Mouse (Mus musculus): ENCODE measurements around the gene Flywch1. TPM values are rescaled to one million over a fixed set of nuclear protein-coding genes. Genes with fewer than 3 reads are reported as not detected.
A peak's percentile ranks its signal among the peaks of the same experiment; 100 is the strongest.

The Flywch1 gene
- polyA plus RNA-seq, 1 experiment from 2014 or later, result 210 TPM

DNA sequence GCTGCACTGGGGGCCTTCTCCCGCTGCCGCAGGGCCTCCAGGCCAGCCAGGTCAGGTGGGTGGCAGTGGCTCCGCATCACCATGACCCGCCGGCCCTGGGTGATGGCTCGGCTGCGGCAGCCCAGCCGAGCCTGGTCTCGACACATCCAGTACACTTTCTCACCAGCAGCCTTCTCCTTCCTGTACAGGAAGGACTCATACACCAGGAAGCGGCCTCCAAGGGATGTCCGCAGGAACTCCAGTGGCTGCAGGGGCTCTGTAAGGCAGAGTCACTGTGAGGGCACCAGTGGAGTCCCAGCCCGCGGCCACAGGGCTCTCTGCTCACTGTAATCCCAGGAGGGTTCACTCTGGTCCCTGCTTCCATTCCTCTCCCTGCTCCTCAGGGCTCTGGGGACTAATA is 15.7 kb downstream of the Flywch1 start:
- H3K9ac ChIP-seq (replicated peaks; ENCODE audit: low read length), result no peak overlapping the region

DNA sequence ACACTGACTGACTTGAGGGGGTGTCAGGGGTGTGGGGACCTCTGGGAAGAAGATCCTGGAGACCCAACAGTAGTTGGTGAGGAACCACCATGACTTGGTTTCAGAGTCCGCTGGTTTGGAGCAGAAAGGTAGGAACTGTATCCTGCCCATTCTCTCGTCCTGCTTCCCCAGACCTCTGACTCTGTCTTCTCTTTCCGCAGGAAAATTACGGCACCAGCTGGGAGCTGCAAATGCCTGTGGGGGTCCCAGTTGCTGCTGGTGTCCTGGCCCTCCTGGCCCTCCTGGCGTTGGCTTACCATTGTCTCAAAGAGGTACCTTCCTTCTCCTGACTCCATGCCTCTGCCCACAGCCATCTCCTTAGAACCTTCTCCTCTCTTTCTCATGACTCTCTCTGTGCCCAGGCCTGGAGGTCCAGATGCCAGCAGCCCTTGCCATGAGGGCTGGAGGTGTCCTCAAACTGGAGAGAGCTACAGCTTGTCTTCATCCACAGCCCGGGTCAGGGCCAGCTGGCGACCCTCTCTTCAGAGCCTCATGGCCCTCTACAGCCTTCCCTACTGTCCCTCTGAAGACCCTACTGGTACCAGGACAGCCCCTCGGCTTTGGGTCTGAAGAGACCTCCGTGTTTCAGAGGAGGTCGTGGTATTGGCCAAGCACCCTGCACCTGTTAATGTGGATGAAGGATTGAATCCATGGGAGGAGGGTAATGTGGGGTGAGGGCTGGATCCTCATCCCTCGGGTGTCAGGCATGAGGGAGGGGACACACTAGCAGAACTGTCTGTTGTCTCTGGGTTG is 21.8 kb downstream of the Flywch1 start:
- peaks cover 24% of the 10 kb centered on the region for H3K27me3 ChIP-seq (ENCODE audit: control insufficient read depth, insufficient read depth, low read length)
- no peak overlapping the region for H3K4me2 ChIP-seq (ENCODE audit: low read length)
- no peak overlapping the region for H3K9ac ChIP-seq (replicated peaks; ENCODE audit: low read length)
- DNase-seq, result no peak
- peaks cover 14% of the 10 kb centered on the region for H3K4me1 ChIP-seq (ENCODE audit: control insufficient read depth, insufficient read depth, low read length)
- no peak overlapping the region for H3K4me3 ChIP-seq (replicated peaks; ENCODE audit: low read depth, low read length)
- no peak for ATAC-seq (ENCODE audit: low FRiP score, low TSS enrichment)
- no peaks in the 10 kb centered on the region for H3K9me3 ChIP-seq (ENCODE audit: control insufficient read depth, low read length)
- H3K36me3 ChIP-seq (ENCODE audit: control insufficient read depth, insufficient read depth, low read length), result peaks cover 42% of the 10 kb centered on the region
- WGBS, result 81% methylated on average over 11 of the region's 11 CpGs
- H3K27ac ChIP-seq (replicated peaks; ENCODE audit: low read depth, low read length), result no peak overlapping the region

More for the DNA sequence above, 15.7 kb downstream of the Flywch1 start:
- 95% methylated on average over 13 of the region's 13 CpGs for WGBS
- Histone ChIP-seq H3K9me3 (ENCODE audit: control insufficient read depth, low read length) (no peaks in the 10 kb centered on the region), H3K4me1 (ENCODE audit: control insufficient read depth, insufficient read depth, low read length) (no peaks in the 10 kb centered on the region), H3K36me3 (ENCODE audit: control insufficient read depth, insufficient read depth, low read length) (peaks cover 97% of the 10 kb centered on the region), H3K27ac (replicated peaks; ENCODE audit: low read depth, low read length) (no peak overlapping the region), H3K4me2 (ENCODE audit: low read length) (no peak overlapping the region), H3K4me3 (replicated peaks; ENCODE audit: low read depth, low read length) (no peak overlapping the region), H3K27me3 (ENCODE audit: control insufficient read depth, insufficient read depth, low read length) (no peaks in the 10 kb centered on the region)
- no peak for ATAC-seq (ENCODE audit: low FRiP score, low TSS enrichment)
- no peak for DNase-seq

DNA sequence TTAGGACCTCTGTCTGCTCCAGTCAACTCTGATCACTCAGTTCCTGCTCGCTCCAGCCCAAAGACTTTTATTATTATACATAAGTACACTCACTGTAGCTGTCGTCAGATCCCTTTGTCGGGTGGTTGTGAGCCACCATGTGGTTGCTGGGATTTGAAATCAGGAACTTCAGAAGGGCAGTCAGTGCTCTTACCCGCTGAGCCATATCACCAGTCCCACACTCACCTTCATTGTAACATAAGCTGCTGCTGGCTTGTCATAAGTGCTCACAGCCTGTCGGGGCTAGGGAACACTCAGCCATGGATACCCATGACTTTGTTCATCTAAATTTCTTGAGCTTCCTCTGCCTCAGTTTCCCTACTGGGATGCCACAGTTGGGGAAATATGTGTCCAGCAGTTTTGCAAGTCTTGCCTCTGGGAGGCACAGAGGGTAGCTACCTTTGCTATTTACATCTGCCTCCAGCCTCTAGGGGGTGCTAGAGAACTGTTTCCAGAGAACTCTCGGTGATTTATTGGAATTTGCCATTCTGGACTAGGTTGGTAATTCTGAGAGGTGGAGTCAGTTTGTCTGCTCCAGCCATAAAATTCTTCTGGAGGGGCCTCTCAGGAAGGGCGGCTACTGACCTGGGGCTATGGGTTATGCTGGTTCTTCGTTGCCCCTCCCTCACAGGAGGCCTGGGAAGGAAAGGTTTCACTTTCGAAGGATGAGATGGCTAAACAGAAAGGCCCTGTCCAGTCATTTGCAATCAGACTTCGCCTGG is 22.6 kb downstream of the Flywch1 start:
- Histone ChIP-seq H3K9ac (replicated peaks; ENCODE audit: low read length) (no peak overlapping the region), H3K4me1 (ENCODE audit: control insufficient read depth, insufficient read depth, low read length) (peaks cover 15% of the 10 kb centered on the region), H3K36me3 (ENCODE audit: control insufficient read depth, insufficient read depth, low read length) (peaks cover 35% of the 10 kb centered on the region), H3K4me3 (replicated peaks; ENCODE audit: low read depth, low read length) (no peak overlapping the region), H3K27me3 (ENCODE audit: control insufficient read depth, insufficient read depth, low read length) (peaks cover 30% of the 10 kb centered on the region), H3K27ac (replicated peaks; ENCODE audit: low read depth, low read length) (no peak overlapping the region), H3K9me3 (ENCODE audit: control insufficient read depth, low read length) (no peaks in the 10 kb centered on the region), H3K4me2 (ENCODE audit: low read length) (no peak overlapping the region)
- DNase-seq (peak; percentile 88), ATAC-seq (ENCODE audit: low FRiP score, low TSS enrichment) (no peak)
- WGBS, result 41% methylated on average over 10 of the region's 10 CpGs

DNA sequence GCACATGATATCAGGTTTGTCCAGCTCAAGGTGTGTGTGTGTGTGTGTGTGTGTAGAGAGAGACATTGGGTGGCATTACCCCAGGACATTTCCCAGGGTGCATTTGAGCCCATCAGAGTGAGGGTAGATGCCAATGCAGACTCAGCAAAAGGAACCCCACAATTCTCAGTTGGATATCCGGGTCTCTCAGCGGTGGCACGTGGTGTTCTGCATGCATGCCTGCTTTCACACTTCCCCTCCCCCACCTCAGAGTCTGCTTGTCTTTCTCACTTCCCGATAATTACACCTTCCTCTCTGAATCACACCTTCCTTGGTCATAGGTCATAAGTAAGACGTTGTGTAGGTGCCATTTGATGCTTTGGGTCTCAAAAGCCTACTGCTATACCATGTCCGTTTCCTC is 23.4 kb downstream of the Flywch1 start:
- H3K9me3 ChIP-seq (ENCODE audit: control insufficient read depth, low read length), result no peaks in the 10 kb centered on the region
- peaks cover 38% of the 10 kb centered on the region for H3K27me3 ChIP-seq (ENCODE audit: control insufficient read depth, insufficient read depth, low read length)
- DNase-seq (no peak), ATAC-seq (ENCODE audit: low FRiP score, low TSS enrichment) (no peak)
- no peak overlapping the region for H3K4me3 ChIP-seq (replicated peaks; ENCODE audit: low read depth, low read length)
- no peak overlapping the region for H3K4me2 ChIP-seq (ENCODE audit: low read length)
- peaks cover 27% of the 10 kb centered on the region for H3K36me3 ChIP-seq (ENCODE audit: control insufficient read depth, insufficient read depth, low read length)
- WGBS, result 49% methylated on average over 6 of the region's 6 CpGs
- no peak overlapping the region for H3K9ac ChIP-seq (replicated peaks; ENCODE audit: low read length)
- no peak overlapping the region for H3K27ac ChIP-seq (replicated peaks; ENCODE audit: low read depth, low read length)
- H3K4me1 ChIP-seq (ENCODE audit: control insufficient read depth, insufficient read depth, low read length), result peaks cover 15% of the 10 kb centered on the region

DNA sequence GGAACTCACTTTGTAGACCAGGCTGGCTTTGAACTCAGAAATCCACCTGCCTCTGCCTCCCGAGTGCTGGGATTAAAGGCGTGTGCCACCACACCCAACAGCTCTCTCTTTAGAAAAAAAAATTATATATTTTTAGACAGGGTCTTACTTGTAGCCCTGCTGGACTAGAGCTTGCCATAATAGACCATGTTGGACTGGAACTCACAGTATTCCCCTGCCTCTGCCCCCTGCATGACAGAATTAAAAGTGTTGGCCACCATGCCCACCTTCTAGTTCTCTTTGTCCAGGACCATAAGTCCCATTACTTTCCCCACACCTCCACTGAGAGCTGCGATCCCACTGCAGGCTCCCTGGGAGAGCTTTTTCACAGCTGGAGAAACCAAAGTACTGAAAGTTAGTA is 23.9 kb downstream of the Flywch1 start:
- no peak overlapping the region for H3K4me2 ChIP-seq (ENCODE audit: low read length)
- no peak for ATAC-seq (ENCODE audit: low FRiP score, low TSS enrichment)
- no peak overlapping the region for H3K9ac ChIP-seq (replicated peaks; ENCODE audit: low read length)
- H3K36me3 ChIP-seq (ENCODE audit: control insufficient read depth, insufficient read depth, low read length), result peaks cover 21% of the 10 kb centered on the region
- H3K27ac ChIP-seq (replicated peaks; ENCODE audit: low read depth, low read length), result no peak overlapping the region
- H3K4me1 ChIP-seq (ENCODE audit: control insufficient read depth, insufficient read depth, low read length), result peaks cover 15% of the 10 kb centered on the region
- no peaks in the 10 kb centered on the region for H3K9me3 ChIP-seq (ENCODE audit: control insufficient read depth, low read length)
- no peak for DNase-seq
- WGBS, result 91% methylated on average over 3 of the region's 3 CpGs
- H3K4me3 ChIP-seq (replicated peaks; ENCODE audit: low read depth, low read length), result no peak overlapping the region
- peaks cover 44% of the 10 kb centered on the region for H3K27me3 ChIP-seq (ENCODE audit: control insufficient read depth, insufficient read depth, low read length)

DNA sequence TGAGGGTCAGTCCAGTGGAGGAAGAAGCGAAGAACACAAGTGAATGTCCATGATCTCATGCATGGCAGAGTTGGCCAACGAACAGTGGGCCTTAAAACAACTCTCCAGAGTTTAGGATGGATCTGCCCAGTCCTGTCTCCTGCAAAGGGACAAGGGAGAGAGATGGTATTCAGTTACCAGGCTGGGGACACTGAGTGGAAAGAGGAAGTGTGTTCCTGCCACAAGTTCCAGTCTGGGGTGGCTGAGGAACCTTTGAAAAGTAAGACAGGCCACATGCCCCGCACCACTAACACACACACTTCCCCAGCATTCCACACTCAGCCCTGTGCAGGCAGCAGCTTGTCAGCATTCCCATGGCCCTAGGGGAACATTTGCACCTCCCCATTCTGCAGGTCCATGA is 24.6 kb downstream of the Flywch1 start:
- ATAC-seq (ENCODE audit: low FRiP score, low TSS enrichment) (no peak), DNase-seq (no peak)
- Histone ChIP-seq H3K4me2 (ENCODE audit: low read length) (no peak overlapping the region), H3K9ac (replicated peaks; ENCODE audit: low read length) (no peak overlapping the region), H3K4me1 (ENCODE audit: control insufficient read depth, insufficient read depth, low read length) (peaks cover 20% of the 10 kb centered on the region), H3K27ac (replicated peaks; ENCODE audit: low read depth, low read length) (no peak overlapping the region), H3K27me3 (ENCODE audit: control insufficient read depth, insufficient read depth, low read length) (peaks cover 51% of the 10 kb centered on the region), H3K36me3 (ENCODE audit: control insufficient read depth, insufficient read depth, low read length) (peaks cover 14% of the 10 kb centered on the region), H3K4me3 (replicated peaks; ENCODE audit: low read depth, low read length) (no peak overlapping the region), H3K9me3 (ENCODE audit: control insufficient read depth, low read length) (no peaks in the 10 kb centered on the region)
- 85% methylated on average over 3 of the region's 3 CpGs for WGBS

DNA sequence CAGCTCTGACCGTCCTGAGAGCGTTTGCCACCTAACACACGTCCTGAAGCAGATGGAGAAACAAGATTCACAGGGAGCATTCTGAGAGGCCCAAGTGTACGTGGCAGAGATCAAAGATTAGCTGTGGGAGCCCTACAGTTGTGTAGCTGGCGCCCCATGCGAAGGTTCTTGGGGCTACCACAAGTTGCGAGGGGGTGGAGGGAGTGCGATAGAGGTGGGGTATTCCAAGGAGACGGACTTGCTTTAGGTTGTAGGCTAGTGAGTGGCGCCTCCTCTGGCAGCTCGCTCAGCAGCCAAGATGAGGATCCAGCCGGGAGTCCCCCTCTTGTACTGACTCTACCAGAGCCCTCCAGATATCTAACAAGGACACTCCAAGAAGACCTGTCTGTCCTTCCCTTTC is 25.1 kb downstream of the Flywch1 start:
- H3K27me3 ChIP-seq (ENCODE audit: control insufficient read depth, insufficient read depth, low read length), result peaks cover 55% of the 10 kb centered on the region
- ATAC-seq (ENCODE audit: low FRiP score, low TSS enrichment) (no peak), DNase-seq (peak; percentile 34)
- no peak overlapping the region; the same call in 1 of the 2 replicates for H3K9ac ChIP-seq (replicated peaks; ENCODE audit: low read length)
- H3K4me1 ChIP-seq (ENCODE audit: control insufficient read depth, insufficient read depth, low read length), result peaks cover 20% of the 10 kb centered on the region
- H3K9me3 ChIP-seq (ENCODE audit: control insufficient read depth, low read length), result no peaks in the 10 kb centered on the region
- H3K36me3 ChIP-seq (ENCODE audit: control insufficient read depth, insufficient read depth, low read length), result peaks cover 10% of the 10 kb centered on the region
- peak overlapping the region; percentile 79 for H3K4me2 ChIP-seq (ENCODE audit: low read length)
- H3K4me3 ChIP-seq (replicated peaks; ENCODE audit: low read depth, low read length), result peak overlapping the region; percentile 40
- 3% methylated on average over 12 of the region's 12 CpGs for WGBS
- H3K27ac ChIP-seq (replicated peaks; ENCODE audit: low read depth, low read length), result no peak overlapping the region

DNA sequence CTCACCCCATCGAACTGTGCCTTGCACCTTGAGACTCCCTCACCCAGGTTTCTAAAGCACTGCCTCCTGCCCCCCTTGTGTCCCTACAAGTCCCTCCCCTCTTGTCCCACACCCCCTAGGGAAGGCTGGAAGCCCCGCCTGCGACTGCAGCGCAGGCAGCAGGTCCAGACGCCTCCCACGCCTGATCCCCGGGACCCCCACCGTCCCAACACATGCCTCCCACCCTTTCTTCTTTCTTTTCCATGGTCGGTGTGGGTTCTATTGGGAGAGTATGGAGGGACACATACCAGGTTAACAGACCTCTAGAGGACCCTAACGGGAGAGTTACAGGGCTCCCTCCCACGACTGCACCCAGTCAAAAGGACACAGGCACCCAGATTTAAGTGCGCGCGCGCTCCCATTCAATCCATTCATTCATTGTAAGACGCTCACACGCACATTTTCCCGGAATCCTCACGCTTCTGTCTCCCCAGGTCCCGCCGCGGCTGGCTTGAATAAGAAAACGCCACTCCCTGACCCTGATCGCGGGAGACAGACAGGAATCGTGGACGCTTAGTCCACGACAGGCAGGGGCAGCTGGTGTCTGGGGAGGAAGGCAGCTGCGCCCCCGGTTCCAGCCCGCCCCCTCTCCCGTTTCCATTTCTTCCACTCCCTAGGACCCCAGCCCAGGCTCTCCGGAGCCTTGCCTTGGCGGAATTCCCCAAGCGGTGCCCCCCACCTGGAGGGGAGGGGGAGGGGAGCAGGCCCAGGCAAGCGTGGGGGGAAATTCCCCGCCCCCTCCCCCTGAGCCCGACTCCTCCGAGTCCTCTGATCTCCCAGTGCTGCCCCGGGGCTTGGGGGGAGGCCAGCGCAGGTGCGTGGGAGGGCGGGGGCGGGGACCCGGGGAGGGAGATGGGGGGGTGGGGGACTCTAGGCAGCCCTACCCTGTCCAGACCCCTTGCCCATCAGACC is 25.8 kb downstream of the Flywch1 start, which contains the start of gene Kremen2:
Gene Kremen2, minus strand, starts transcription at position 533 of the 951 bp plus-strand sequence.
- Histone ChIP-seq H3K4me1 (ENCODE audit: control insufficient read depth, insufficient read depth, low read length) (peaks cover 22% of the 10 kb centered on the region), H3K27me3 (ENCODE audit: control insufficient read depth, insufficient read depth, low read length) (peaks cover 57% of the 10 kb centered on the region), H3K9me3 (ENCODE audit: control insufficient read depth, low read length) (no peaks in the 10 kb centered on the region), H3K4me3 (replicated peaks; ENCODE audit: low read depth, low read length) (peak within 1 kb of the TSS; percentile 40), H3K27ac (replicated peaks; ENCODE audit: low read depth, low read length) (no peak within 1 kb of the TSS), H3K36me3 (ENCODE audit: control insufficient read depth, insufficient read depth, low read length) (peaks cover 2% of the 10 kb centered on the region; the same call in 1 of the 2 replicates), H3K4me2 (ENCODE audit: low read length) (peak within 1 kb of the TSS; percentile 79), H3K9ac (replicated peaks; ENCODE audit: low read length) (peak within 1 kb of the TSS; percentile 59)
- no peak for ATAC-seq (ENCODE audit: low FRiP score, low TSS enrichment)
- WGBS, result under 1% methylated on average over 44 of the region's 45 CpGs
- peak; percentile 79 for DNase-seq
